Mouse (Mus musculus): ENCODE data around the gene Fam90a1a.

- no peak for TF ChIP-seq CTCF (IDR thresholded peaks at IDR 0.05; ENCODE audit: extremely low read depth, insufficient read depth, insufficient read length, insufficient replicate concordance)
- TF ChIP-seq POLR2A (IDR thresholded peaks at IDR 0.05; ENCODE audit: low read depth, low read length), result no peak
Observed at GRCm38 (mm10) chr8:22004750-22005522, 46.4 kb downstream of the Fam90a1a start.
